Mouse (Mus musculus) liver, embryonic 15.5 days (tissue): ENCODE results near the gene Tpp1. TPM values are rescaled to one million over a fixed set of nuclear protein-coding genes. Genes with fewer than 3 reads are reported as not detected.
"Not testable (repeated sequence)": the region's sequence is repeated elsewhere in the genome, so short reads cannot be mapped to it uniquely, and the experiment has no call there.

ENCODE experiments used
- ATAC-seq: fragments of 200-750 bp; cut with Nextera tagmentation; 2 replicates; pipeline ENCODE4 v1.8.0; 2017; ENCODE audit warnings: moderate number of reproducible peaks, mild to moderate bottlenecking, moderate library complexity; ENCODE audit not compliant: insufficient read depth
- H3K27ac ChIP-seq: fragments of 300-500 bp; sonication (generic); replicated peaks from 2 replicates; pipeline ENCODE4 v1.5.1; 2015; ENCODE audit warnings: mild to moderate bottlenecking, inconsistent platforms
- H3K27me3 ChIP-seq: fragments of 300-500 bp; sonication (generic); 2 replicates; pipeline ENCODE4 v1.6.1; 2015; ENCODE audit warnings: mild to moderate bottlenecking, inconsistent platforms
- H3K36me3 ChIP-seq: fragments of 300-500 bp; sonication (generic); replicated peaks from 2 replicates; pipeline ENCODE4 v1.6.1; 2015; ENCODE audit warnings: moderate library complexity, mild to moderate bottlenecking, inconsistent platforms
- H3K4me1 ChIP-seq: fragments of 300-500 bp; sonication (generic); replicated peaks from 2 replicates; pipeline ENCODE4 v1.6.1; 2015; ENCODE audit warnings: inconsistent platforms
- H3K4me2 ChIP-seq: fragments of 300-500 bp; sonication (generic); 2 replicates; pipeline ENCODE4 v1.6.1; 2015; ENCODE audit warnings: moderate library complexity, mild to moderate bottlenecking, inconsistent platforms
- H3K4me3 ChIP-seq: fragments of 300-500 bp; sonication (generic); replicated peaks from 2 replicates; pipeline ENCODE4 v1.5.1; 2015; ENCODE audit warnings: mild to moderate bottlenecking, inconsistent platforms
- H3K9ac ChIP-seq: fragments of 300-500 bp; sonication (generic); 2 replicates; pipeline ENCODE4 v1.6.1; 2015; ENCODE audit warnings: moderate library complexity, mild to moderate bottlenecking, inconsistent platforms
- H3K9me3 ChIP-seq: fragments of 300-500 bp; sonication (generic); replicated peaks from 2 replicates; pipeline ENCODE4 v1.6.1; 2016; ENCODE audit warnings: inconsistent platforms
- WGBS: fragments of 180-500 bp; shearing (Covaris S2); methylation state at CpG from one replicate; pipeline ENCODE4 v1.1.7; 2015; ENCODE audit warnings: mixed read lengths; ENCODE audit not compliant: insufficient replicate concordance; 5-methylcytosine and 5-hydroxymethylcytosine counted together
- polyA plus RNA-seq: library from polyadenylated mRNA; unstranded; fragments of >200 nt; fragmentation: Nextera tagmentation; extraction: Ambion mirVana; gene quantifications from 2 replicates; pipeline ENCODE4 v1.2.1, GENCODE M21; 2015

Tpp1 gene
- polyA plus RNA-seq, 1 experiment from 2014 or later = 59.4 TPM

- peaks cover 35% of the 10 kb centered on the region for H3K27me3 ChIP-seq
- H3K4me3 ChIP-seq = peak overlapping the region; percentile 36
- H3K4me2 ChIP-seq = peak overlapping the region; percentile 62
- H3K9ac ChIP-seq = no peak overlapping the region
- H3K4me1 ChIP-seq = peaks cover 11% of the 10 kb centered on the region; the same call in 1 of the 2 replicates
- no peaks in the 10 kb centered on the region for H3K36me3 ChIP-seq
- H3K27ac ChIP-seq = no peak overlapping the region
- no peaks in the 10 kb centered on the region for H3K9me3 ChIP-seq
- 20% methylated on average over 55 of the region's 55 CpGs for WGBS
- peak; percentile 11; the same call in 1 of the 2 replicates for ATAC-seq
Observed at GRCm38 (mm10) chr7:105762517-105763270, 10.7 kb upstream of the Tpp1 start.

DNA sequence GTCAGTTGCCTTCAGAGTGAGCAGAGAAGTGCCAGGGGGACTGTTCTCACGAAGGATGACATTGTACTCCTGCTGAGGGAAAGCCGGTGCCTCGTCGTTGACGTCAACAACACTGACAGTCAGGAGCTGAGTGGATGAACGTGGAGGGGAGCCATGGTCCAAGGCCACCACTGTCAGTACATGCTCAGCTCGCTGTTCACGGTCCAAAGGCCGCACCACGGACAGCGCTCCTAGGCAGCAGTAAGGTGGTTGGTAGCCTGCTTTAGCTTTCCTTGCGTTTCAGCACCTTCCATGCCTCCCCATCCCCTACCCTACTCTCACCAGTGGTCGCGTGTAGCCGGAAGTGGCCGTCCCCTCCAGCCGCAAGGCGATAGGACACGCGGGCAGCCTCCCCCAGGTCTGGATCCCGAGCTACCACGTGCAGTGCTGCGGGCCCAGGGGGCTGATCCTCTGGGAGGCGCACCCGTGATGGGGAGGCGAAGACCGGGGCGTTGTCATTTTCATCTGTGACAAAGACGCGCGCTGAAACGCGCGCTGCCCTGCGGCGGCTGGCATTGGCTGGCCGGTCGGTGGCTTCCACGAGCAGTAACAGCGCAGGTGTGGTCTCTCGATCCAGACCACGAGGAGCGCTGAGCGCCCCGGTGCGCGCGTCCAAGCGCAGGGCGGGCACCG, 9.9 kb upstream of the Tpp1 start:
- Histone ChIP-seq H3K4me1 (peaks cover 7% of the 10 kb centered on the region; the same call in 1 of the 2 replicates), H3K4me2 (peak overlapping the region; percentile 62), H3K4me3 (peak overlapping the region; percentile 36), H3K36me3 (no peaks in the 10 kb centered on the region), H3K9ac (no peak overlapping the region), H3K27me3 (peaks cover 35% of the 10 kb centered on the region), H3K9me3 (no peaks in the 10 kb centered on the region), H3K27ac (no peak overlapping the region)
- 15% methylated on average over 51 of the region's 51 CpGs for WGBS
- ATAC-seq = peak; percentile 40

- no peak for ATAC-seq
- Histone ChIP-seq H3K27me3 (no peaks in the 10 kb centered on the region), H3K9me3 (no peaks in the 10 kb centered on the region), H3K4me2 (no peak overlapping the region), H3K4me1 (peaks cover 16% of the 10 kb centered on the region), H3K27ac (no peak overlapping the region), H3K4me3 (no peak overlapping the region), H3K9ac (no peak overlapping the region), H3K36me3 (peaks cover 16% of the 10 kb centered on the region)
- WGBS = 69% methylated on average over 10 of the region's 10 CpGs
Observed at GRCm38 (mm10) chr7:105753281-105753680, 1.2 kb upstream of the Tpp1 start.

GRCm38 (mm10) chr7:105752716-105753115, 681 bp upstream of the Tpp1 start:
- no peak for ATAC-seq

DNA sequence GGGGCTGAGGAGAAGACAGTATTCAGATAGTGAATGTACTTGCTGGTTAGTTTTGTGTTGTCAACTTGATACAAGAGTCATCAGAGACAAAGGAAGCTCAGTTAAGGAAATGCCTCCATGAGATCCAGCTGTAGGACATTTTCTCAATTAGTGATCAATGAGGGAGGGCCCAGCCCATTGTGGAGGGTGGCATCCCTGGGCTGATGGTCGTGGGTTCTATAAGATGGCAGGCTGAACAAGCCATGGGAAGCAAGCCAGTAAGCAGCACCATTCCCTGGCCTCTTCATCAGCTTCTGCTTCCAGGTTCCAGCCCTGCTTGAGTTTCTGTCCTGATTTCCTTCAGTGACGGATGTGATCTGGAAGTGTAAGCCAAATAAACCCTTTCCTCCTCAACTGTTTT, 4.3 kb downstream of the Tpp1 start:
- Histone ChIP-seq H3K27ac (no peak overlapping the region), H3K4me3 (no peak overlapping the region), H3K4me2 (no peak overlapping the region), H3K36me3 (peaks cover 42% of the 10 kb centered on the region), H3K27me3 (no peaks in the 10 kb centered on the region), H3K9ac (no peak overlapping the region), H3K4me1 (peaks cover 39% of the 10 kb centered on the region), H3K9me3 (no peaks in the 10 kb centered on the region)
- 65% methylated on average over 2 of the region's 2 CpGs for WGBS
- ATAC-seq = no peak

More at GRCm38 (mm10) chr7:105752716-105753115, 681 bp upstream of the Tpp1 start:
- Histone ChIP-seq H3K4me3 (no peak overlapping the region), H3K27ac (no peak overlapping the region), H3K9me3 (no peaks in the 10 kb centered on the region), H3K4me2 (no peak overlapping the region), H3K27me3 (no peaks in the 10 kb centered on the region), H3K9ac (no peak overlapping the region), H3K36me3 (peaks cover 21% of the 10 kb centered on the region), H3K4me1 (peaks cover 16% of the 10 kb centered on the region)
- 75% methylated on average over 2 of the region's 2 CpGs for whole genome bisulfite sequencing

DNA sequence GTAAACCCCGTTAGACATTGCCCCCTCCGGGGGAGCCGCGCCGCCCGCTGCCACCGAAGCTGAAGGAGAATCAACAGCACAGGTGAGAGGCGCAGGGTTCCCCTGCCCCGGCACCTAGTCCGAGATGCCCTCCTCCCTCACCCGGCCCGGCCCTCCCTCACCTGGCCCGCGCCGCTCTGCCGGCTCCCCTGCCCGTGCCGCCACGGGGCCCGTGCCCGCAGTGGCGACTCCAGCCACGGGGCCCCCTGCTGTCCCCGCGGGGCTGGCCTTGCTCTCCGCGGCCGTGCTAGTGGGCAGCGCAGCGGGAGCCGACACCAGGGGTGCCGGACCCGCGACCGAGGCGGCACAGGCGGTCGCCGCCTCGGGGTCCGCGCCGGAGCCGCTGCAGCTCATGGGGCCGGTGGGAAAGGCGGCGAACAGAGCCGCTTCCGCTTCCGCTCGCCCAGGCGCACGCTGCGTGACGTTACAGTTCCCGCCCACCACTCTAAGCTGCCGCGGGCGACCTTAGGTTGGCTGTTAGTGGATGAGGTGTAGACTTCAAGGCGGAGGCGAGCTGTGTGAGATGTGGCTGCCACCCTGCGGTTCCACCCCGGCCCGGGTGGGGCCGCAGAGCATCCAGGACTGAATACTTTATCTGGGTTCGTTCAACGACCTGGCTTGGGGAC, 8.0 kb downstream of the Tpp1 start, which contains the start of gene Taf10:
TSS of gene Taf10 (minus strand) at position 436 of the 665 bp plus-strand sequence.
- Histone ChIP-seq H3K9ac (peak within 1 kb of the TSS; percentile 93), H3K4me2 (peak within 1 kb of the TSS; percentile 89), H3K9me3 (no peaks in the 10 kb centered on the region), H3K4me1 (peaks cover 43% of the 10 kb centered on the region), H3K27me3 (no peaks in the 10 kb centered on the region), H3K27ac (peak within 1 kb of the TSS; percentile 87), H3K4me3 (peak within 1 kb of the TSS; percentile 97), H3K36me3 (peaks cover 70% of the 10 kb centered on the region)
- WGBS = under 1% methylated on average over 67 of the region's 67 CpGs
- peak; percentile 99 for ATAC-seq

DNA sequence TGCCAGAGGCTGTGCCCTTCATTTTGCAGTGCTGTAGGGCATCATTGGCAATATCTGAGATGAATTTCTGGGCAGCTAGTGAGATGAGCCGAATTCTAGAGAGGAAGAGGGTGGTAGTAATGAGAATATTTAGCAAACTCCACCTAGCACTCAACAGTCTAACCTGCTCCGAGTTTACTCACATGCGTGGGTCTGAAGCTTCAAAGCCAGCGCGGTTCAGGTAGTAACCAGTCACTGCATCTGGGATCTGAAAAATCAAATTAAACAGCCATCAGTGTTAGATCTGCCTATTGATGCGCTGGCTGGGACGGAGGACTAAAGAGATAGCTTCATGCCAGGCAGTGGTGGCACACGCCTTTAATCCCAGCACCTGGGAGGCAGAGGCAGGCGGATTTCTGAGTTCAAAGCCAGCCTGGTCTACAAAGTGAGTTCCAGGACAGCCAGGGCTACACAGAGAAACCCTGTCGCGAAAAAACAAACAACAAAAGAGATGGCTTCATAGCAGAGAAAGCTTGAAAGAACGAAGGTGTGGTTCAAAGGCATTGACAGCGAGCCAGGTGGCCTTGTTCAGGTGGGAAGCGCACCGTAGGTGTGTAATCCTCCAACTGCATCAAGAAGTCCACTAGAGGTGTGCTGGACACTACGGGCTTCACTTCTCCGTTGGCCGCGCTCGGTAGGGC, 8.6 kb downstream of the Tpp1 start:
- H3K9me3 ChIP-seq, ATAC-seq, H3K27me3 ChIP-seq: not testable (repeated sequence)
- H3K4me2 ChIP-seq = peak overlapping the region; percentile 89
- WGBS = 24% methylated on average over 20 of the region's 20 CpGs
- H3K4me1 ChIP-seq = peaks cover 50% of the 10 kb centered on the region
- peak overlapping the region; percentile 87 for H3K27ac ChIP-seq
- H3K36me3 ChIP-seq = peaks cover 63% of the 10 kb centered on the region
- H3K4me3 ChIP-seq = peak overlapping the region; percentile 97
- peak overlapping the region; percentile 93 for H3K9ac ChIP-seq

DNA sequence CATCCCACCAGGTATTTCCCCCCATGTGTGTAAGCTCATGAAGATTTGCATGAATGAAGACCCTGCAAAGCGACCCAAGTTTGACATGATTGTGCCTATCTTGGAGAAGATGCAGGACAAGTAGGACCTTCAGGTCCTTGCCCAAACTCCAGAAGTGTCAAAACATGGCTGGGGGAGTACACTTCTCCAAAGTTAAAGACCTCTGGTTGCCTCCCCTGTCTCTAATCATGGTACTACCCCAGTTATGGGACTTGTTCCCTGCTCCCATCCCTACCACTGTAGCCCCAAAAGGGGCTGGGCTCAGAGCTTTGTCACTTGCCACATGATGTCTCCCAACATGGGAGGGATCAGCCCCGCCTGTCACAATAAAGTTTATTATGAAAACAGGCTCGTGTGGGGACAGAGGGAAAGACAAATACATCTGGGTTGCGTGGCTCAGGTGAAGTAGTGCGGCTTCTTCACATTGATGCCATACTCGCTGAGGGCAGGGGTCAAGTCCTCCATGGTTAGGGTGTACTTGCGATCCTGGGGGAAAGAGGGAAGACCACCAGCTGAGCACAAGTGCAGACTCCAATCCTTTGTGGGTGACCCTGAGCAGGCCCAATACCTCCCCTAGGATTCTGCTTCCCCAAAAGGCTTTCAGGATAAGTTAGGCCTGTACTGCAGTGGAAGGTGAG, 9.4 kb downstream of the Tpp1 start:
- not testable (repeated sequence) for H3K9me3 ChIP-seq, ATAC-seq, H3K27me3 ChIP-seq, H3K27ac ChIP-seq
- peak overlapping the region; percentile 97 for H3K4me3 ChIP-seq
- WGBS = 72% methylated on average over 7 of the region's 7 CpGs
- peak overlapping the region; percentile 89 for H3K4me2 ChIP-seq
- H3K36me3 ChIP-seq = peaks cover 56% of the 10 kb centered on the region
- H3K9ac ChIP-seq = peak overlapping the region; percentile 93; the same call in 1 of the 2 replicates
- H3K4me1 ChIP-seq = peaks cover 57% of the 10 kb centered on the region

GRCm38 (mm10) chr7:105741978-105742377, 10.1 kb downstream of the Tpp1 start:
- WGBS = 79% methylated on average over 9 of the region's 9 CpGs
- no peak for ATAC-seq
- Histone ChIP-seq H3K9me3 (no peaks in the 10 kb centered on the region), H3K4me1 (peaks cover 61% of the 10 kb centered on the region), H3K4me2 (no peak overlapping the region), H3K27me3 (no peaks in the 10 kb centered on the region), H3K36me3 (peaks cover 49% of the 10 kb centered on the region), H3K27ac (no peak overlapping the region), H3K9ac (no peak overlapping the region), H3K4me3 (no peak overlapping the region)

- H3K27ac ChIP-seq = no peak overlapping the region
- no peaks in the 10 kb centered on the region for H3K27me3 ChIP-seq
- H3K9ac ChIP-seq = no peak overlapping the region
- H3K4me3 ChIP-seq = no peak overlapping the region
- no peaks in the 10 kb centered on the region for H3K9me3 ChIP-seq
- peaks cover 64% of the 10 kb centered on the region for H3K4me1 ChIP-seq
- H3K36me3 ChIP-seq = peaks cover 39% of the 10 kb centered on the region
- no peak for ATAC-seq
- no peak overlapping the region for H3K4me2 ChIP-seq
- 78% methylated on average over 6 of the region's 6 CpGs for WGBS
Observed at GRCm38 (mm10) chr7:105740851-105741250, 11.2 kb downstream of the Tpp1 start.
